Mouse (Mus musculus) bone marrow, adult 2 months (tissue): ENCODE results near the gene Dbx1. TPM values are rescaled to one million over a fixed set of nuclear protein-coding genes. Genes with fewer than 3 reads are reported as not detected.

Experiments used
- H3K27ac ChIP-seq: fragments of 200-500 bp; 2 replicates; pipeline ENCODE4 v1.5.1; 2012; ENCODE audit warnings: low read depth, mild to moderate bottlenecking, control low read depth, inconsistent platforms, low read length; ENCODE audit not compliant: control insufficient read depth, poor library complexity, insufficient read depth
- H3K4me1 ChIP-seq: fragments of 200-500 bp; 2 replicates; pipeline ENCODE4 v1.6.1; 2011; ENCODE audit warnings: low read length; ENCODE audit not compliant: control insufficient read depth, insufficient read depth
- H3K4me3 ChIP-seq: fragments of 200-500 bp; replicated peaks from 2 replicates; pipeline ENCODE3; 2011; ENCODE audit warnings: mild to moderate bottlenecking, low read depth, low read length, control low read depth; ENCODE audit not compliant: control insufficient read depth
- CTCF ChIP-seq: fragments of 200-500 bp; IDR thresholded peaks from 2 replicates; pipeline ENCODE4 v1.5.1; 2011; ENCODE audit warnings: low read length, control low read depth; ENCODE audit not compliant: control insufficient read depth, insufficient read depth
- POLR2A ChIP-seq: fragments of 200-500 bp; IDR thresholded peaks from 2 replicates; pipeline ENCODE4 v1.6.1; 2011; ENCODE audit warnings: low read depth, mild to moderate bottlenecking, control low read depth, low read length, borderline replicate concordance; ENCODE audit not compliant: control insufficient read depth
- WGBS: fragments of 180-500 bp; shearing (Covaris S2); methylation state at CpG from one replicate; pipeline ENCODE4 v1.1.7; 2018; 5-methylcytosine and 5-hydroxymethylcytosine counted together
- polyA plus RNA-seq: library from polyadenylated mRNA; stranded (reverse); fragments of >200 nt; gene quantifications from 2 replicates; pipeline ENCODE4 v1.2.4, GENCODE M21; 2011; ENCODE audit warnings: low replicate concordance; ENCODE audit not compliant: missing spikeins, insufficient read depth, insufficient read length

Dbx1 gene
- polyA plus RNA-seq, 1 experiment: not detected

- TF ChIP-seq POLR2A (no peak), CTCF (no peak)
- Histone ChIP-seq H3K4me3 (no peak overlapping the region), H3K27ac (no peak overlapping the region), H3K4me1 (no peaks in the 10 kb centered on the region)
- 6% methylated on average over 24 of the region's 24 CpGs for WGBS
Measured at GRCm38 (mm10) chr7:49661811-49662491, 25.3 kb upstream of the Dbx1 start.

GRCm38 (mm10) chr7:49640709-49641305 lies 4.2 kb upstream of the Dbx1 start:
- TF ChIP-seq POLR2A: no peak
- no peak for TF ChIP-seq CTCF
- Histone ChIP-seq H3K4me1 (no peaks in the 10 kb centered on the region), H3K4me3 (no peak overlapping the region), H3K27ac (no peak overlapping the region)
- WGBS: 53% methylated on average over 3 of the region's 3 CpGs

GRCm38 (mm10) chr7:49639864-49640708 lies 3.4 kb upstream of the Dbx1 start:
- WGBS: 62% methylated on average over 18 of the region's 18 CpGs
- Histone ChIP-seq H3K4me3 (no peak overlapping the region), H3K27ac (no peak overlapping the region), H3K4me1 (no peaks in the 10 kb centered on the region)
- TF ChIP-seq CTCF (no peak), POLR2A (no peak)

GRCm38 (mm10) chr7:49638941-49639776 lies 2.5 kb upstream of the Dbx1 start:
- Histone ChIP-seq H3K27ac (no peak overlapping the region), H3K4me1 (no peaks in the 10 kb centered on the region), H3K4me3 (no peak overlapping the region)
- TF ChIP-seq POLR2A: no peak
- no peak for TF ChIP-seq CTCF
- 13% methylated on average over 35 of the region's 35 CpGs for WGBS

- 9% methylated on average over 21 of the region's 21 CpGs for WGBS
- Histone ChIP-seq H3K27ac (no peak overlapping the region), H3K4me3 (no peak overlapping the region), H3K4me1 (no peaks in the 10 kb centered on the region; the same call in 1 of the 2 replicates)
- TF ChIP-seq CTCF: no peak
- TF ChIP-seq POLR2A: no peak
Measured at GRCm38 (mm10) chr7:49637851-49638663, 1.4 kb upstream of the Dbx1 start.

- WGBS: 11% methylated on average over 9 of the region's 9 CpGs
- H3K4me3 ChIP-seq: no peak overlapping the region
- no peak overlapping the region for H3K27ac ChIP-seq
- peaks cover 2% of the 10 kb centered on the region; the same call in 1 of the 2 replicates for H3K4me1 ChIP-seq
- TF ChIP-seq POLR2A (no peak), CTCF (no peak)
Measured at GRCm38 (mm10) chr7:49637281-49637680, 632 bp upstream of the Dbx1 start.

GRCm38 (mm10) chr7:49635971-49636370 lies 678 bp downstream of the Dbx1 start:
- WGBS: 4% methylated on average over 22 of the region's 22 CpGs
- no peak overlapping the region for H3K4me3 ChIP-seq
- TF ChIP-seq POLR2A: no peak
- TF ChIP-seq CTCF: no peak
- peaks cover 2% of the 10 kb centered on the region; the same call in 1 of the 2 replicates for H3K4me1 ChIP-seq
- H3K27ac ChIP-seq: no peak overlapping the region
